Mouse (Mus musculus) midbrain, embryonic 12.5 days (tissue): ENCODE measurements around the gene Rrp9. TPM values are rescaled to one million over a fixed set of nuclear protein-coding genes. Genes with fewer than 3 reads are reported as not detected.

Experiments used
- ATAC-seq: fragments of 200-750 bp; cut with Nextera tagmentation; 2 replicates; pipeline ENCODE4 v1.8.0; 2017; ENCODE audit warnings: low read depth, moderate TSS enrichment, moderate library complexity; ENCODE audit not compliant: low FRiP score
- H3K27ac ChIP-seq: fragments of 300-500 bp; sonication (generic); replicated peaks from 2 replicates; pipeline ENCODE4 v1.5.1; 2016; ENCODE audit warnings: mild to moderate bottlenecking
- H3K27me3 ChIP-seq: fragments of 300-500 bp; sonication (generic); 2 replicates; pipeline ENCODE4 v1.6.1; 2016; ENCODE audit warnings: mild to moderate bottlenecking
- H3K36me3 ChIP-seq: fragments of 300-500 bp; sonication (generic); 2 replicates; pipeline ENCODE4 v1.6.1; 2016
- H3K4me1 ChIP-seq: fragments of 300-500 bp; sonication (generic); 2 replicates; pipeline ENCODE4 v1.6.1; 2016
- H3K4me2 ChIP-seq: fragments of 300-500 bp; sonication (generic); replicated peaks from 2 replicates; pipeline ENCODE4 v1.6.1; 2016; ENCODE audit warnings: mild to moderate bottlenecking, moderate library complexity
- H3K4me3 ChIP-seq: fragments of 300-500 bp; sonication (generic); 2 replicates; pipeline ENCODE4 v1.5.1; 2016; ENCODE audit warnings: mild to moderate bottlenecking
- H3K9ac ChIP-seq: fragments of 300-500 bp; sonication (generic); replicated peaks from 2 replicates; pipeline ENCODE4 v1.6.1; 2016; ENCODE audit warnings: mild to moderate bottlenecking, moderate library complexity
- H3K9me3 ChIP-seq: fragments of 300-500 bp; sonication (generic); 2 replicates; pipeline ENCODE4 v1.6.1; 2016; ENCODE audit warnings: mild to moderate bottlenecking
- WGBS: fragments of 180-500 bp; shearing (Covaris S2); methylation state at CpG from one replicate; pipeline ENCODE4 v1.1.7; 2016; 5-methylcytosine and 5-hydroxymethylcytosine counted together
- polyA plus RNA-seq: library from polyadenylated mRNA; unstranded; fragments of >200 nt; fragmentation: Nextera tagmentation; extraction: Ambion mirVana; gene quantifications from 2 replicates; pipeline ENCODE4 v1.2.1, GENCODE M21; 2016

Gene Rrp9
- polyA plus RNA-seq, 1 experiment from 2014 or later, result 51.4 TPM

- Histone ChIP-seq H3K4me3 (no peak overlapping the region), H3K36me3 (0 out of 2 replicates have a peak, but pooled peaks cover 6% of the 10 kb centered on the region), H3K27me3 (peaks cover 22% of the 10 kb centered on the region; the same call in 1 of the 2 replicates), H3K27ac (no peak overlapping the region), H3K9me3 (no peaks in the 10 kb centered on the region), H3K9ac (no peak overlapping the region), H3K4me2 (no peak overlapping the region), H3K4me1 (peaks cover 27% of the 10 kb centered on the region)
- WGBS, result 70% methylated on average over 6 of the region's 6 CpGs
- no peak for ATAC-seq
Measured at GRCm38 (mm10) chr9:106469317-106469716, 6.4 kb upstream of the Rrp9 start.

- 73% methylated on average over 9 of the region's 9 CpGs for WGBS
- Histone ChIP-seq H3K4me3 (no peak overlapping the region), H3K9ac (no peak overlapping the region), H3K27me3 (peaks cover 21% of the 10 kb centered on the region; the same call in 1 of the 2 replicates), H3K36me3 (0 out of 2 replicates have a peak, but pooled peaks cover 2% of the 10 kb centered on the region), H3K4me1 (peaks cover 27% of the 10 kb centered on the region), H3K4me2 (no peak overlapping the region), H3K9me3 (no peaks in the 10 kb centered on the region), H3K27ac (no peak overlapping the region)
- no peak for ATAC-seq
Measured at GRCm38 (mm10) chr9:106469776-106470175, 6.0 kb upstream of the Rrp9 start.

- Histone ChIP-seq H3K4me2 (no peak overlapping the region), H3K9ac (no peak overlapping the region), H3K9me3 (no peaks in the 10 kb centered on the region), H3K27ac (no peak overlapping the region), H3K27me3 (peaks cover 15% of the 10 kb centered on the region; the same call in 1 of the 2 replicates), H3K36me3 (no peaks in the 10 kb centered on the region), H3K4me3 (no peak overlapping the region), H3K4me1 (peaks cover 20% of the 10 kb centered on the region)
- ATAC-seq, result no peak
- 69% methylated on average over 14 of the region's 14 CpGs for WGBS
Measured at GRCm38 (mm10) chr9:106470991-106471750, 4.6 kb upstream of the Rrp9 start.

- WGBS, result 7% methylated on average over 5 of the region's 5 CpGs
Measured at GRCm38 (mm10) chr9:106471892-106472291, 3.9 kb upstream of the Rrp9 start.

GRCm38 (mm10) chr9:106472321-106472720, 3.4 kb upstream of the Rrp9 start:
- no peak overlapping the region for H3K4me3 ChIP-seq
- no peak for ATAC-seq
- 76% methylated on average over 4 of the region's 4 CpGs for WGBS
- H3K36me3 ChIP-seq, result no peaks in the 10 kb centered on the region
- H3K4me1 ChIP-seq, result peaks cover 25% of the 10 kb centered on the region
- H3K9ac ChIP-seq, result no peak overlapping the region
- H3K27ac ChIP-seq, result no peak overlapping the region
- no peak overlapping the region for H3K4me2 ChIP-seq
- peaks cover 14% of the 10 kb centered on the region; the same call in 1 of the 2 replicates for H3K27me3 ChIP-seq
- no peaks in the 10 kb centered on the region for H3K9me3 ChIP-seq

More at GRCm38 (mm10) chr9:106471892-106472291, 3.9 kb upstream of the Rrp9 start:
- Histone ChIP-seq H3K27ac (no peak overlapping the region), H3K9ac (no peak overlapping the region), H3K4me3 (no peak overlapping the region), H3K4me2 (no peak overlapping the region), H3K36me3 (no peaks in the 10 kb centered on the region), H3K9me3 (no peaks in the 10 kb centered on the region), H3K27me3 (peaks cover 14% of the 10 kb centered on the region; the same call in 1 of the 2 replicates), H3K4me1 (peaks cover 25% of the 10 kb centered on the region)
- no peak for ATAC-seq

- ATAC-seq, result no peak
- no peak overlapping the region for H3K4me3 ChIP-seq
- H3K27ac ChIP-seq, result no peak overlapping the region
- H3K36me3 ChIP-seq, result no peaks in the 10 kb centered on the region
- H3K9ac ChIP-seq, result no peak overlapping the region
- whole genome bisulfite sequencing, result 90% methylated on average over 16 of the region's 16 CpGs
- peaks cover 14% of the 10 kb centered on the region; the same call in 1 of the 2 replicates for H3K27me3 ChIP-seq
- peaks cover 33% of the 10 kb centered on the region for H3K4me1 ChIP-seq
- H3K4me2 ChIP-seq, result no peak overlapping the region
- no peaks in the 10 kb centered on the region for H3K9me3 ChIP-seq
Measured at GRCm38 (mm10) chr9:106473081-106473752, 2.5 kb upstream of the Rrp9 start.

- Histone ChIP-seq H3K4me3 (no peak overlapping the region), H3K4me1 (peaks cover 38% of the 10 kb centered on the region), H3K4me2 (no peak overlapping the region), H3K36me3 (no peaks in the 10 kb centered on the region), H3K9me3 (no peaks in the 10 kb centered on the region), H3K9ac (no peak overlapping the region), H3K27me3 (peaks cover 14% of the 10 kb centered on the region; the same call in 1 of the 2 replicates), H3K27ac (no peak overlapping the region)
- WGBS, result 68% methylated on average over 5 of the region's 5 CpGs
- ATAC-seq, result no peak
Measured at GRCm38 (mm10) chr9:106473753-106474105, 2.0 kb upstream of the Rrp9 start.

- Histone ChIP-seq H3K4me3 (no peak overlapping the region), H3K36me3 (no peaks in the 10 kb centered on the region), H3K9ac (no peak overlapping the region; the same call in 1 of the 2 replicates), H3K4me1 (peaks cover 38% of the 10 kb centered on the region), H3K27ac (no peak overlapping the region), H3K9me3 (no peaks in the 10 kb centered on the region), H3K4me2 (peak overlapping the region; percentile 18; the same call in 1 of the 2 replicates), H3K27me3 (peaks cover 14% of the 10 kb centered on the region; the same call in 1 of the 2 replicates)
- WGBS, result 3% methylated on average over 6 of the region's 6 CpGs
- ATAC-seq, result 0 out of 2 replicates have a peak, but pooled peaks have one; percentile 10
Measured at GRCm38 (mm10) chr9:106474456-106474855, 1.3 kb upstream of the Rrp9 start.

- H3K27ac ChIP-seq, result no peak overlapping the region
- no peak overlapping the region for H3K4me2 ChIP-seq
- H3K4me1 ChIP-seq, result peaks cover 38% of the 10 kb centered on the region
- no peaks in the 10 kb centered on the region for H3K36me3 ChIP-seq
- no peaks in the 10 kb centered on the region for H3K9me3 ChIP-seq
- no peak overlapping the region for H3K4me3 ChIP-seq
- 56% methylated on average over 7 of the region's 7 CpGs for WGBS
- ATAC-seq, result no peak
- peaks cover 14% of the 10 kb centered on the region; the same call in 1 of the 2 replicates for H3K27me3 ChIP-seq
- H3K9ac ChIP-seq, result no peak overlapping the region; the same call in 1 of the 2 replicates
Measured at GRCm38 (mm10) chr9:106475046-106475445, 717 bp upstream of the Rrp9 start.

- peak overlapping the region; percentile 11; the same call in 1 of the 2 replicates for H3K9ac ChIP-seq
- no peak for ATAC-seq
- peaks cover 7% of the 10 kb centered on the region for H3K36me3 ChIP-seq
- H3K9me3 ChIP-seq, result no peaks in the 10 kb centered on the region
- WGBS, result 38% methylated on average over 16 of the region's 16 CpGs
- H3K4me2 ChIP-seq, result peak overlapping the region; percentile 27
- H3K27ac ChIP-seq, result 0 out of 2 replicates have a peak overlapping the region, but pooled peaks have one; percentile 15
- peaks cover 14% of the 10 kb centered on the region; the same call in 1 of the 2 replicates for H3K27me3 ChIP-seq
- peak overlapping the region; percentile 78; the same call in 1 of the 2 replicates for H3K4me3 ChIP-seq
- peaks cover 38% of the 10 kb centered on the region for H3K4me1 ChIP-seq
Measured at GRCm38 (mm10) chr9:106476002-106476923, 500 bp downstream of the Rrp9 start.

GRCm38 (mm10) chr9:106476924-106477484, 1.2 kb downstream of the Rrp9 start, which contains the start of gene Parp3:
Parp3 (minus strand) TSS chr9:106476949.
- Histone ChIP-seq H3K27ac (0 out of 2 replicates have a peak within 1 kb of the TSS, but pooled peaks have one; percentile 15), H3K27me3 (peaks cover 14% of the 10 kb centered on the region; the same call in 1 of the 2 replicates), H3K4me1 (peaks cover 34% of the 10 kb centered on the region), H3K4me3 (peak within 1 kb of the TSS; percentile 78), H3K9me3 (no peaks in the 10 kb centered on the region), H3K4me2 (peak within 1 kb of the TSS; percentile 99), H3K9ac (peak within 1 kb of the TSS; percentile 63), H3K36me3 (peaks cover 14% of the 10 kb centered on the region)
- under 1% methylated on average over 41 of the region's 41 CpGs for WGBS
- peak; percentile 97 for ATAC-seq
